Mouse (Mus musculus): ENCODE results near the gene Arrdc4.

The Arrdc4 gene

DNA sequence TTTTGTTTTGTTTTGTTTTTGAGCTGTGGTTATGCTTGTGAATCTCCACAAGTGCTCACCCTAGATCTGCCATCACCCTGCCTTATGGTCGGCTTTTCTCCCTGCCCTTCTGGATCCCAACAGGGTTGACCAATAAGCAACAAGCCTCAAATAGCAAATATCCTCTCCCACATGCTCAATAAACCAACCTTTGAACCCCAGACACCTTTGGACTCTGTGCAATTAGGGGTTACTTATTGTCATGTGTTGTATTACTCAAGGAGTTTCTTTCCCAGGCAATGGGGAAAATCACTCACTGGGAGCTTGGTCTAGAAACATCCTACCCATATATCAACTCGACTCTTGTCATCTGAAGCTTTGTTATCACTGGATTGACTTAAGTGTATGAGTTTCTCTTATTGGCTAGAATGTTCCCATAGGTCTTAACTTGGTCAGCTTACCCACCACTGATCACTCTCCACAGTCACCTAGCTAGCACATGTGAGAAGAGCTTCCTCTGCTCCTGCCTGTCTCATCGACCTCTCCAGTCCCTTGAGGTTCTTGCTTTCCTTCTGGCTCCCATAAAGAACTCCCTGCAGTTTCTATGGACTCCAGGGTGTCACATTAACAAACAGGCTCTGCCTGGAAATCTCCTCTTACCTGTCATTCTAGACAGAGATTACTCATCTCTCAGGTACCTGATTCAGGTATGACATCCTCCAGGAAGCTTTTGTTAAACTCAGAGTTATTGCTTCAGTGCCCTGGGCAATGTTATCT, 40.3 kb downstream of the Arrdc4 start:
- DNase-seq, result no peak

GRCm38 (mm10) chr7:68705162-68705561, 43.9 kb downstream of the Arrdc4 start:
- no peak for DNase-seq

DNA sequence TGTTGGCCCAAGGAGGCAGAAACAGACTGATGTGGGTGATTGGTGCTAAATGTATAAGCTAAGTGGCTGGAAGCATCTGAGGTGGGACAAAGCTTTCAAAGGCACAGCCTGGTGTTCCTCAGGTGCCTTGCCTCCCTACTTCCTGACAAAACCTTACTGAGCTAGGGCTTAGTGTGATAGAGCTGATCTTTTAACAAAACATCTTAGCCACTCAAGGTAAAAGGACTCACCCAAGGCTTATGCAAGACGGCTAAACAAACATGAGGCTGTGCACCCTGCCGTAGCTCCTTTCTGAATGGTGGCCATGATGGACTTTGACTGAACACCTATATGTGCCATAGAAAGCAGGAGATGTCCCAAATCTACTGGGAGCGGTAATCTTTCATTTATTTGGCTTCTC, 51.7 kb downstream of the Arrdc4 start:
- no peak for DNase-seq

DNA sequence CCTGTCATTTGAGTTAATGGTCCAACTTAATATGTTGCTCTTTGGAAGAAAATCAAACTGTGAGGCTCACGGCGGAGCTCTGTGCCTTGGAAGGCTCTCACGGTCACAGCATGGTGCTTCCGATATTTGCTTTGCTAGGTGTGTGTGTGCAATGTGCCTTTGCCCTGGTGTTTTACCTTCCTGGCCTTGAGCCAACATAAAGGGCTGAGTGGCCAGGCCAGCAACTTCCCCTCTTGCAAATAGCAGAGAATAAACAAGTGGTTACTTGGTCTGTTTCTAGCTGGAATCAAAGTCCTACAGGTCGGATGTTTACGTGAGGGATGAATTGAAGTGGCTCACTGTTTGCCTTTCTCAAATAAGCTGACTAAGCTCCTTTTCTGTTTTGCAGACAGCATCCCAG, 52.1 kb downstream of the Arrdc4 start:
- no peak for DNase-seq

DNA sequence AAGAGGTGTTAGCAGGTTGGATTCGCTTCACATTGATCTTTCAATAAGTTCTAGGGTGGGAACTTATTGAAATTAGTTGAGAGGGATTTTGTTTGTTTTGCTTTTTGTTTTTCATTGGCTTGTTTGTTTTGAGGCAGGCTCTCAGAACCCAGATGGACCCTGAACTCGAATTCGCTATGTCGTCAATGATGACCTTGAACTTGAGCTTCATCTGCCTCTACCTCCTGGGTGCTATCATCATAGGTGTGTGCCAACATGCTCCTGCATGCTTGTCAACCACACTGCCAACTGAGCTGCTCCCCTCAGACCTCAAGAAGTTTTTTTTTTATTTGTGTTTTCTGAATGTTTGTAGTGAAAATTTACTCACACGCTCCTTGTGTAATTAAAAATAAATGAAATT, 52.6 kb downstream of the Arrdc4 start:
- DNase-seq, result no peak

- DNase-seq, result no peak
Measured at GRCm38 (mm10) chr7:68692731-68693130, 56.3 kb downstream of the Arrdc4 start.

DNA sequence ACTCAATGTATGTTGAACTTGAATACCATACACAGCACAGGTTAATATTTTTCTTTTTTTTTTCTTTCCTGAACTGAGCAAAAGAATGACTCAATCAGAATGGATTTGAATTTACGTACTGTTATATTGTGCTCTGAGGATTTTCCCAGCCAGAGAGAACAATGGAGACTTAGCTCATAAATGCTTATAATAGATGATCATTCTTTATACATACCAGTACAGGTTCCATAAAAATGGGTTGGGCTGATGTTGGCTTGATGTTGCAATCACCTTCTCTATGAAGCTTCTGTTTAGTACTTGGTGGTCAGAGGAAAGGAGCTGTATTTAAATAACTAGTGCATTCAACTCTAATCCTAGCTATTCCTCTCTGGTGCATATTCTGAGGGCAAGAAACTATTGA, 57.6 kb downstream of the Arrdc4 start:
- DNase-seq, result no peak

DNA sequence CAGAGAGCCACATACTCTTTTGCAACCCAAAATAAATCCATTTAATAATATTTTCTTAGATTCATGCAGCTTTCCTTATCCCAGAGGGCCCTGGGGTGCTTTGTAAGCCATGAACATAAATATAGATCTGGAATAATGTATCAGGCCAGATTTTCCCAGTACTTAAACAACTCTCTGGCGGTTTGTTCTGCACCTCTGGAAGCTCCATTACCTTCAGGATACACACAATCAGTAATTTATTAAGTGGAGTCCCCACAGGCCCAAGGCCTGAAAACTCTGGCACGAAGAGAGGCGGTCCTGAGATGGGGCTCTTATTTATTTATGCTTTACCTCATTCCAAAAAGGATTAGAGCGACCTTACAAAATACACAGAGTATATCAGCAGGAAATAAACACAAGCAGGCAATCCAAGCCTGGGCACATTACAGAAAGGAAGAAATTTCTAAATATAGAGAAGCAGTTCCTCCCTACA, 61.9 kb downstream of the Arrdc4 start:
- DNase-seq, result no peak
